Comparison of ENCODE assay signal across 20 mouse cellular contexts in the genomic region with DNA sequence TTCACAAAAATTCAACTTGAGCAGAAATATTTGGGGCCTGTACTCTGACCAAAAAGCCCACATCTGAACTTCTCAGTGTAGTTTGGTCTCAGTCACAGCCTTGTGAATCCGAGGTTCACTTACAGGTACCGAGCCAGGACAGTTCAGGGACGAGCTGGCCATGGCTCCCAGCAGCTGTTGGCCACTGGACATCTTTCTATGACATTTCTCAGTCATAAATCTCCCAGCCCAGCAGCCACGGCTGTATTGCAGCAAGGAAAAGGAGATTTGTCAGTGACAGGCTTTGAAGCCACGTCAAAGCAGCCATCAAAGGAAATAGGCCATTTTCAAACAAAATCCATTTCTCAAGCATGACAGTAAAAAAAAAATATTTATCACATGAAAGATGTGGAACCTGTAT.
DNase-seq lines count a peak whose midpoint lies in the region; ATAC-seq lines count a peak whose summit lies in the region.
"Had no signal": no experiment of that assay in that cellular context is flagged by ENCODE, and none has a peak within 500 bp of the region (broad histone marks: within the 10 kb centered on the region; RNA-seq: fewer than 3 reads in every experiment).

No protein-coding gene starts in this region.

- H3K4me2 ChIP-seq in midbrain, embryonic 14.5 days (ENCODE audit: low read length): no peak overlapping the region
- H3K4me2 ChIP-seq: embryonic facial prominence, embryonic 15.5 days; forebrain, embryonic 15.5 days; heart, embryonic 12.5 days; hindbrain, embryonic 14.5 days; intestine, embryonic 15.5 days had no signal

- H3K36me3 ChIP-seq in midbrain, embryonic 14.5 days (ENCODE audit: control insufficient read depth, insufficient read depth, low read length): no peaks in the 10 kb centered on the region
- no peaks in the 10 kb centered on the region for H3K36me3 ChIP-seq in midbrain, embryonic 10.5 days
- H3K36me3 ChIP-seq: embryonic facial prominence, embryonic 15.5 days; forebrain, embryonic 10.5 days; forebrain, embryonic 15.5 days; heart, embryonic 12.5 days; hindbrain, embryonic 10.5 days; intestine, embryonic 15.5 days had no signal

- H3K27me3 ChIP-seq in midbrain, embryonic 14.5 days (ENCODE audit: control insufficient read depth, insufficient read depth, low read length): no peaks in the 10 kb centered on the region
- H3K27me3 ChIP-seq in midbrain, embryonic 10.5 days (ENCODE audit: low read depth, poor library complexity, severe bottlenecking): no peaks in the 10 kb centered on the region
- H3K27me3 ChIP-seq: embryonic facial prominence, embryonic 15.5 days; forebrain, embryonic 15.5 days; heart, embryonic 12.5 days; intestine, embryonic 15.5 days; Patski had no signal

- no peaks in the 10 kb centered on the region for H3K9me3 ChIP-seq in midbrain, embryonic 14.5 days (ENCODE audit: control insufficient read depth, low read length)
- H3K9me3 ChIP-seq in midbrain, embryonic 10.5 days (replicated peaks): no peaks in the 10 kb centered on the region
- H3K9me3 ChIP-seq: embryonic facial prominence, embryonic 15.5 days; forebrain, embryonic 10.5 days; forebrain, embryonic 15.5 days; heart, embryonic 12.5 days; hindbrain, embryonic 10.5 days; intestine, embryonic 15.5 days had no signal

- ATAC-seq in midbrain, embryonic 14.5 days (ENCODE audit: low FRiP score, low TSS enrichment): no peak
- ATAC-seq: forebrain, embryonic 15.5 days; intestine, embryonic 15.5 days; Patski had no signal

- no peaks in the 10 kb centered on the region for H3K4me1 ChIP-seq in midbrain, embryonic 14.5 days (ENCODE audit: control insufficient read depth, insufficient read depth, low read length)
- no peaks in the 10 kb centered on the region for H3K4me1 ChIP-seq in midbrain, embryonic 10.5 days
- H3K4me1 ChIP-seq: forebrain, embryonic 10.5 days; forebrain, embryonic 15.5 days; heart, embryonic 12.5 days; hindbrain, embryonic 10.5 days; intestine, embryonic 15.5 days had no signal

- no peak overlapping the region for H3K9ac ChIP-seq in midbrain, embryonic 14.5 days (replicated peaks; ENCODE audit: low read length)
- H3K9ac ChIP-seq: embryonic facial prominence, embryonic 15.5 days; forebrain, embryonic 15.5 days; heart, embryonic 12.5 days; hindbrain, embryonic 14.5 days; intestine, embryonic 15.5 days had no signal

- H3K27ac ChIP-seq in midbrain, embryonic 14.5 days (replicated peaks; ENCODE audit: low read depth, low read length): 0 out of 2 replicates have a peak overlapping the region, but pooled peaks have one; percentile 10
- H3K27ac ChIP-seq in midbrain, embryonic 10.5 days (replicated peaks): no peak overlapping the region
- H3K27ac ChIP-seq: embryonic facial prominence, embryonic 15.5 days; forebrain, embryonic 10.5 days; forebrain, embryonic 15.5 days; hindbrain, embryonic 10.5 days; hindbrain, embryonic 14.5 days; intestine, embryonic 15.5 days had no signal

- H3K4me3 ChIP-seq in midbrain, embryonic 14.5 days (replicated peaks; ENCODE audit: low read depth, low read length): no peak overlapping the region
- no peak overlapping the region for H3K4me3 ChIP-seq in midbrain, embryonic 10.5 days
- H3K4me3 ChIP-seq: embryonic facial prominence, embryonic 15.5 days; erythroblast, embryonic 14.5 days; forebrain, embryonic 10.5 days; forebrain, embryonic 15.5 days; heart, embryonic 12.5 days; hindbrain, embryonic 10.5 days; intestine, embryonic 15.5 days had no signal

- 72% methylated on average over 5 of the region's 5 CpGs for WGBS in midbrain, embryonic 14.5 days
- 77% methylated on average over 5 of the region's 5 CpGs for WGBS in midbrain, embryonic 10.5 days

- peak; percentile 70 for DNase-seq in adrenal gland, adult 8-10 months
- no peak for DNase-seq in adrenal gland, postnatal 4 days (ENCODE audit: low spot score in 2 of 2)
- DNase-seq in midbrain, embryonic 14.5 days: peak; percentile 45
- DNase-seq in midbrain, embryonic 10.5 days (ENCODE audit: low spot score): no peak
- DNase-seq in adrenal gland, postnatal 36 days: peak; percentile 49 to 50
- DNase-seq in heart, adult 11 months: no peak
- DNase-seq: cerebellum, adult 11 months; cerebellum, adult 8-10 months; cerebellum, postnatal 14 days; embryo, embryonic 11 days; kidney, adult 18-20 months had no signal

Comparison
In these comparisons a context has a peak if more than half of its experiments do, and no peak if none do; other contexts are left out.
1. DNase-seq: peak in adrenal gland, adult 8-10 months (single experiment), midbrain, embryonic 14.5 days (single experiment) and adrenal gland, postnatal 36 days (2 of 2); none in adrenal gland, postnatal 4 days (0 of 2), midbrain, embryonic 10.5 days (single experiment) and heart, adult 11 months (single experiment).